Mouse (Mus musculus) CH12.LX (cell line): ENCODE results near the gene Kcnk15. TPM values are rescaled to one million over a fixed set of nuclear protein-coding genes. Genes with fewer than 3 reads are reported as not detected.

Experiments
- DNase-seq: peaks from one replicate; pipeline ENCODE4 v3.0.0-alpha.2; 2013; ENCODE audit errors: extremely low read depth
- H3K27ac ChIP-seq: 2 replicates; pipeline ENCODE4 v1.5.1; 2012; ENCODE audit warnings: low read depth, mild to moderate bottlenecking, control low read depth, moderate library complexity; ENCODE audit not compliant: insufficient read depth
- H3K27me3 ChIP-seq: replicated peaks from 2 replicates; pipeline ENCODE3; 2012; ENCODE audit warnings: inconsistent platforms
- H3K36me3 ChIP-seq, 2 experiments: replicated peaks in 1 of 2; 2 replicates each; pipeline versions ENCODE3 to v1.6.1; 2012; ENCODE audit warnings: inconsistent platforms in 1 of 2, low read length in 1 of 2, mild to moderate bottlenecking in 1 of 2, mixed read lengths in 1 of 2, moderate library complexity in 1 of 2; ENCODE audit not compliant: control insufficient read depth in 1 of 2, insufficient read depth in 1 of 2
- H3K4me1 ChIP-seq, 2 experiments: 2 replicates each; pipeline ENCODE4 v1.6.1; 2012; ENCODE audit warnings: inconsistent platforms in 1 of 2, moderate library complexity in 1 of 2; ENCODE audit not compliant: insufficient read depth in 2 of 2, control insufficient read depth in 1 of 2
- H3K4me2 ChIP-seq: 2 replicates; pipeline ENCODE4 v1.6.1; 2012; ENCODE audit warnings: low read depth, mild to moderate bottlenecking, control low read depth; ENCODE audit not compliant: poor library complexity, insufficient read depth, severe bottlenecking
- H3K4me3 ChIP-seq, 3 experiments: fragments of 150-350 bp in 1 of 3; sonication (generic) in 1 of 3; replicated peaks in 1 of 3; 2 replicates each; pipeline versions ENCODE3 to v1.5.1; 2011 to 2012; ENCODE audit warnings: low read depth in 2 of 3, low read length in 2 of 3, mild to moderate bottlenecking in 2 of 3, moderate library complexity in 2 of 3, control low read depth in 1 of 3, improper control_type of control experiment in 1 of 3, inconsistent platforms in 1 of 3, mixed read lengths in 1 of 3; ENCODE audit not compliant: poor library complexity in 1 of 3
- H3K79me2 ChIP-seq: replicated peaks from 2 replicates; pipeline ENCODE4 v1.6.1; 2012; ENCODE audit warnings: mild to moderate bottlenecking, moderate library complexity; ENCODE audit not compliant: control insufficient read depth, poor library complexity, insufficient read depth, severe bottlenecking; ENCODE audit errors: extremely low read depth
- H3K9ac ChIP-seq: 2 replicates; pipeline ENCODE4 v1.6.1; 2012; ENCODE audit warnings: low read depth, mild to moderate bottlenecking, control low read depth, moderate library complexity; ENCODE audit not compliant: insufficient read depth
- H3K9me3 ChIP-seq: replicated peaks from 2 replicates; pipeline ENCODE3; 2012; ENCODE audit warnings: low read length, inconsistent platforms, mixed read lengths
- BHLHE40 ChIP-seq: IDR thresholded peaks from 2 replicates; pipeline ENCODE4 v1.6.1; 2011; ENCODE audit warnings: mild to moderate bottlenecking, low read depth, low read length, improper control_type of control experiment
- ETS1 ChIP-seq: conservative IDR thresholded peaks from 2 replicates; pipeline ENCODE4 v1.6.1; 2012; ENCODE audit warnings: low read depth, mild to moderate bottlenecking, inconsistent platforms, low read length, improper control_type of control experiment, moderate library complexity
- GABPA ChIP-seq: IDR thresholded peaks from 2 replicates; pipeline ENCODE4 v1.6.1; 2012; ENCODE audit warnings: low read depth, low read length, improper control_type of control experiment, inconsistent platforms; ENCODE audit not compliant: insufficient replicate concordance
- JUN ChIP-seq: IDR thresholded peaks from 2 replicates; pipeline ENCODE4 v1.6.1; 2011; ENCODE audit warnings: low read depth, mild to moderate bottlenecking, low read length, improper control_type of control experiment, moderate library complexity; ENCODE audit not compliant: insufficient read depth
- KAT2A ChIP-seq: IDR thresholded peaks from 2 replicates; pipeline ENCODE4 v1.6.1; 2012; ENCODE audit warnings: low read length, improper control_type of control experiment, inconsistent platforms; ENCODE audit not compliant: insufficient replicate concordance
- MAFK ChIP-seq: IDR thresholded peaks from 2 replicates; pipeline ENCODE4 v1.6.1; 2011; ENCODE audit warnings: low read length, improper control_type of control experiment; ENCODE audit not compliant: insufficient replicate concordance
- MAX ChIP-seq: IDR thresholded peaks from 2 replicates; pipeline ENCODE4 v1.6.1; 2011; ENCODE audit warnings: low read length, improper control_type of control experiment
- MEF2A ChIP-seq: IDR thresholded peaks from 2 replicates; pipeline ENCODE4 v1.6.1; 2014; ENCODE audit warnings: low read depth, mild to moderate bottlenecking, inconsistent platforms, low read length, improper control_type of control experiment, borderline replicate concordance
- MXI1 ChIP-seq: IDR thresholded peaks from 2 replicates; pipeline ENCODE4 v1.6.1; 2011; ENCODE audit warnings: mild to moderate bottlenecking, low read depth, low read length, improper control_type of control experiment
- PAX5 ChIP-seq: IDR thresholded peaks from 2 replicates; pipeline ENCODE4 v1.6.1; 2012; ENCODE audit warnings: low read length, inconsistent platforms, mixed read lengths
- POLR2A ChIP-seq: IDR thresholded peaks from 2 replicates; pipeline ENCODE4 v1.6.1; 2011; ENCODE audit warnings: low read depth, mild to moderate bottlenecking, improper control_type of control experiment, low read length
- POLR2AphosphoS2 ChIP-seq: IDR thresholded peaks from 2 replicates; pipeline ENCODE4 v1.6.1; 2011; ENCODE audit warnings: low read depth, low read length, improper control_type of control experiment
- TBP ChIP-seq: conservative IDR thresholded peaks from 2 replicates; pipeline ENCODE4 v1.6.1; 2011; ENCODE audit warnings: low read depth, low read length, improper control_type of control experiment
- TCF12 ChIP-seq: IDR thresholded peaks from 2 replicates; pipeline ENCODE4 v1.6.1; 2014; ENCODE audit warnings: low read depth, mild to moderate bottlenecking, inconsistent platforms, low read length, improper control_type of control experiment
- UBTF ChIP-seq: IDR thresholded peaks from 2 replicates; pipeline ENCODE4 v1.6.1; 2012; ENCODE audit warnings: low read depth, mild to moderate bottlenecking, inconsistent platforms, low read length, improper control_type of control experiment, moderate library complexity
- dilution Hi-C: fragments of 300-500 bp; cut with MboI; formaldehyde crosslinking; loops from 2 replicates; pipeline ENCODE4 v1.14.3; 2020; ENCODE audit warnings: low sequenced_read_pairs; ENCODE audit not compliant: extremely low pct_unique_long_range_greater_than_20kb, extremely low pct_ligation_motif_present
- in situ Hi-C: fragments of 300-500 bp; cut with MboI; formaldehyde crosslinking; loops from 3 replicates; pipeline ENCODE4 v1.14.3; 2019; ENCODE audit warnings: low sequenced_read_pairs, low pct_ligation_motif_present, low pct_unique_long_range_greater_than_20kb, mixed read lengths
- polyA plus RNA-seq: library from polyadenylated mRNA; unstranded; fragments of >175 nt; gene quantifications from 2 replicates; pipeline ENCODE4 v1.2.1, GENCODE M21; 2012; ENCODE audit warnings: low read depth; ENCODE audit not compliant: insufficient read length
- total RNA-seq, 2 experiments: library from RNA; depleted of rRNA; stranded (reverse); fragments of 300-350 nt in 1 of 2; fragments of >200 nt in 1 of 2; gene quantifications; 2 replicates each; pipeline ENCODE4 v1.2.3; 2012 to 2014

The Kcnk15 gene
- total and polyA plus RNA-seq, 3 experiments, result not detected

DNA sequence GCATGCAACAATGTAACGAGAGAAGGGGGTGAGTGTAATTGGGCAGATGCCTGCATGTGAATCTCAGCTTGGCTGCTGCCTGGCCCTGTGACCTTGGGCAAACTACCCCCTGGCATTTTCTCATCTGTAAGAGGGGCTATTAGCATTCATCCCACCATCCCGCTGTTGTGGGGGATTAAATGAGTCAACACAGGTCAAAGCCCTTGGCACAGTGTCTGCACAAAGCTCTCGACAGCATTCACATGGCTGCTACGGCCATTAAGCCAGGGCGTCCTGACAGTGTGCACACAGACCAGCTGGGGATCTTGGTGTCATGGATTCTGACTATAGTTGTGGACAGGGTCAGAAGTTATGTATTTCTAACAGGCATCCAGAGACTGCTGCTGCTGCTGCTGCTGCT, 21.4 kb downstream of the Kcnk15 start:
- DNase-seq, result no peak
- Histone ChIP-seq H3K4me2 (no peak overlapping the region), H3K79me2 (no peaks in the 10 kb centered on the region), H3K4me1 (0 out of 4 replicates have a peak, but pooled peaks cover 0 to 1% of the 10 kb centered on the region in 2 experiments), H3K9me3 (no peaks in the 10 kb centered on the region), H3K4me3 (no peak overlapping the region), H3K36me3 (no peaks in the 10 kb centered on the region), H3K27ac (no peak overlapping the region), H3K27me3 (peaks cover 97% of the 10 kb centered on the region), H3K9ac (no peak overlapping the region)
- dilution Hi-C loops (no loop called here), in situ Hi-C loops (loop anchor here (25.0 kb wide), 1 partner anchor 87 kb away; no protein-coding TSS in a partner anchor)
- TF ChIP-seq ETS1, result no peak
- no peak for TF ChIP-seq POLR2AphosphoS2
- no peak for TF ChIP-seq KAT2A
- no peak for TF ChIP-seq BHLHE40
- no peak for TF ChIP-seq TCF12

GRCm38 (mm10) chr2:163875484-163875883, 22.0 kb downstream of the Kcnk15 start:
- Histone ChIP-seq H3K4me1 (no peaks in the 10 kb centered on the region), H3K79me2 (no peaks in the 10 kb centered on the region), H3K9ac (no peak overlapping the region), H3K9me3 (no peaks in the 10 kb centered on the region), H3K27ac (no peak overlapping the region), H3K27me3 (peaks cover 97% of the 10 kb centered on the region), H3K4me2 (no peak overlapping the region), H3K36me3 (no peaks in the 10 kb centered on the region), H3K4me3 (no peak overlapping the region)
- TF ChIP-seq UBTF (no peak), PAX5 (no peak), TCF12 (no peak), MEF2A (no peak), MAFK (no peak), POLR2AphosphoS2 (no peak), BHLHE40 (no peak), ETS1 (no peak), GABPA (no peak), TBP (no peak), POLR2A (no peak), MXI1 (no peak), MAX (no peak), JUN (no peak)
- dilution Hi-C loops (no loop called here), in situ Hi-C loops (no loop called here)
- DNase-seq, result no peak
